Mouse (Mus musculus) left cerebral cortex, adult 8-10 months (tissue): ENCODE measurements around the gene Smad3. TPM values are rescaled to one million over a fixed set of nuclear protein-coding genes. Genes with fewer than 3 reads are reported as not detected.
A peak's percentile ranks its signal among the peaks of the same experiment; 100 is the strongest.

ENCODE experiments used
- DNase-seq, 2 experiments: peaks; one replicate each; pipeline ENCODE4 v3.0.0; 2022; ENCODE audit warnings: low spot score in 2 of 2
- total RNA-seq, 4 experiments: library from RNA; stranded (reverse); gene quantifications; 2 replicates each; pipeline ENCODE4 v1.2.4; 2022

Smad3 gene
- total RNA-seq, 4 experiments from 2014 or later, result 52.3 to 57.3 (median 56.8) TPM

DNA sequence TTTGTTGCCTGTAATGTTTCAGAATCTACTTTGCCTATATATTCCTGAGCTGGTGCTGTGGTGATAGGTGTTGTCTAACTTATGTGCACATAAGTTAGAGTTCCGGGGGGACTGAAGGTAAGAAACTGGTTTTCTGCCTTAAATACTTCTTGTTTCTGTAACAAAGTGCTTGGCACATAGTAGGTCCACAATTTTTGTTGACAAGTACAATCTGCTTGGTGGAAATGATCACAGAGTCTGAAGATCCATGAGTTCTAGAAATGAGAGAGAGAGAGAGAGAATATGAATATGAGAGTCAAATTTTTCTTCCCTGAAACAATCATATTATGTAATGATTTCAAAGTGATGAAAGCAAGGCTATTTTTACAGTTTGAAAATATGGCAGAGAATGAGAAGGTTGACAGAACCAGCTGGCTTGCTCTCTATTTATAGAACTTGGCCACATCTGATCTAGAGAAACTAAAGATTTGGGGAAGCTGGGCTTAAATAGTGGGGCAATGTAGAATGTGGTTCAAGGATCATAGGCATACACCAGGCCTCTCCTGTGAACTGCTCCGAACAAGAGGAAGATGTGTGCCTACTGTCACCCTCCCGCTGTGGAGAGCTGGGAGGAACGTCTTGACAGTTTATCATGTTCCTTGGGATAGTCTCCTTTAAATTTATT is 115.7 kb downstream of the Smad3 start:
- DNase-seq, result no peak

DNA sequence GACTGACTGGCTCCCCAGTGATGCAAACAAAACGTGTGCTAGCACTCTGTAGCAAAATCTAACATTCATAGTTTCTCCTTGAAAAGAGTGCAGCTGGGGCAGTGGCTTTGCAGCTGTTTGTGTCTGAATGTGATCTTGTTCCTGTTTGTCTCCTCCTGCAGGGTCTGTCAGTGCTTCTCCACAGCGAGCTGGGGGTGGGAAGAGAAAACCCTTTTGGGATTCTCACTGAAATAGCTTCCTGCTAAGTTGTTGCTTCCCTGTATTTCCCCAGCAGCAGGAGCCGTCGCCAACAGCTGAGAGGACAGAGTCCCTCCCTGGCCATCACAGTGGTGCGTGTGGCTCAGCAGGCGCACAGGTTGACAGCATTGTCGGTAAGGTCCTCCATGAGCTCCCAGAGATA is 121.7 kb downstream of the Smad3 start:
- no peak for DNase-seq

DNA sequence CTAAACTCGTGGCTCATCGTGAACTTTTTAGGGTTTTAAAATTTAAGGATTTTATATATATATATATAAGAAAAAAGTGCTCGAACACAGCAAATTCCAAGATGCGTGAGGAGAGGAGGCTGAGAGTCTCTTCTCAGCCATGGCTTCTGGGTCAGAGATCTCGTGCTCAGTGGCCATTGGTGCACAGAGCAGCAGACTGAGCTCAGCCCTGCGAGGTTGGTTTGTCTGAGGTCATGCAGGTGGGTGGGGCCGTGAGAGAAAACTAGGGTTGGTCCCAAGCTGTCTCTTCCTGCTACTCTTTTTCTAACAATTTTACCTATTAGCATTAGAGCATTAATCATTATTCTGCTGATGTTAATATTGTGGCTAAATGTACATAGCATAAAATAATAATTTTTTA is 124.5 kb downstream of the Smad3 start:
- DNase-seq, result no peak

DNA sequence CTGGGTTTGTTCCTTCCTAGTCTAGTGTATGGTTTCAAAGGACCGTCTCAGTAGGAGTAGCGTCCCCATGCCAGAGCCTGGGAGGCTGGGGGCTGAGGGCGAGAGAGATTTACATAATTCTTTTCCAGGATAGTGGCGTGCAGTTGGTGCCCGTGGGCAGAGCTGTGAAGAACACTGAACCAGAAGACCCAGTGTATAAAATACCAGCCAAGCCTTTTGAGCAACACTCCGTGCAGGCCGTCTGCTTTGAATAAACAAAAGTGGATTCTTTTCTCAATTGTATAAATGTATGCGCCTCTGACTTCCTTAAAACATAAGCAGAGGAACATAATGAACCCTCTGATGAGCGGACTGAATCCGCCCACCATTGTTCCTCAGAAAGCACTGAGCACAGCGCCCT is 124.9 kb downstream of the Smad3 start:
- DNase-seq, result peak in 1 of 2 experiments; percentile 81

DNA sequence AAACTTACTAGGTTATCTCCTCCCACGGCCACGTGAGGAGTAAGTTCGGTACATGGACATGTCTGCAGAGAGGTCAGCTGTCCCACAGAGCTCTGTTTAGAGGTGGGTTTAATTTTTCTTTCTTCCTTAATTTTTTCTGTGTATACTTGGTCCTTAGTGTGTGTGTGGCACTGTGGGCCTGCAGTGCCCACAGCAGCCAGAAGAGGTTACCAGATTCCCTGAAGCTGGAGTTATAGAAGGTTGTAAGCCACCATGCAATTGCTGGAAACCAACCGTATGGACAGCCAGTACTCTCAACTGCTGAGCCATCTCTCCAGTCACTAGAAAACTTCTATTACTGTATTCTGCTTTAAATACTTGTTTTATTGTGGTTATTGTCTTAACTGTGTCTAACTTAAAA is 125.7 kb downstream of the Smad3 start:
- no peak for DNase-seq

DNA sequence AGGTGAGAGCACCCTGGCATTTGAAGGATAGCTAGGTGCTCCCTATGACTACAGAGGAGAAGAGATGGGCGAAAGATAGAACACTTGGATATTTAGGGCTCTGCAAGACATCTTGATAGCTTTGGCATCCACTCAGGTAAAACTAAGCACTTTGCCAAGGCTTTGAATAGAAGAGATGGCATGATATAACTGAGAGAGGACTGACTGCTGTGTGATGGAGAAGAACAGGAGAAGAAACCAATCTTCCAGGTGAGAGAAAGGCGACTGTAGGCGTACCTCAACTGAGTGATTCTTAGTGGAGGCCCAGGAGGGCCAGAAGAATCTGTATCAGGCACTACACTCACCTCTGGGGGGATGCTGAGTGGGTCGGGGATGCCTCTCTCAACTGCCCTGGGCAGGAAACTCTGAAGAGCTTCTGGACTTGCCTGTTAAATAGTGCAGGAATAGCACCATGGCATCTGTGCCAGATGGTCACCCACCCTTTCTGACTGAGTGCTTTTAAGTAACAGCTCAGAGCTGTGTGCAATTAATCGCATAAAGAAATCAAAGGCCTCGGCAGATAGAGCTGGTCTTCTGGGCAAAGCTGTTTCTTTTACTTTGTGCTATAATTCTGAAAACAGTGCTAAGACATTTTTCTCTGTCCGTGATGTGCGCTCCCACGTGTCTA is 132.6 kb downstream of the Smad3 start:
- DNase-seq, result no peak

DNA sequence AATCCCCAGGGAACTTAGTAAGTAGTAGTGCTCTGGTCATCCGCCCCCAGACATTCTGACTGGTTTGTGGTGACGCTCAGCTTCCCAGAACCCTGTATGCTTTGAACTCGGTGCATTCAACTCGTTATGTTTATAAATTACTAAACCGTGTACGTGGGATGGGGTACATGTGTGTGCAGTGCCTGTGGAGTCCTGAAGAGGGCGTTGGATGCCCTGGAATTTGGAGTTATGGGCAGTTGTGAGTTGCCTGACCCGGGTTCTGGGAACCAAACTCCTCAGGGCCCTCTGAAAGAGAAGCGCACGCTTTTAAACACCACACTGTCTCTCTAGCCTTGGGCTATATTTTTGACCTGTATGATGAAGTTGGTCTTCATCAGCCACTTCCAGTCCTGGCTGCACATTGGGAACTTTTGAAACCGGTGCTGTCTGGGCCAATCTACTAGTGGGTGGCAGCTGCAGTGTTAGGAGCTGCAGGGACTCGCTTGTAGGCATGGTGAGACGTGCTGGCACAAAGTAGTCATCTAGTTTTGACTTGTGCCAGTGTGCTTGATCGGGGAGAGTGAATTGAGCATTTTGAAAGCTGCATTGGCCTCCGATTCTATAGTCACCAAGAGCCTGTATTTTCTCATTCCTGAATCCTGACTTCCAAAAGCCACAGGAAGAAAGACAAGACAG is 133.8 kb downstream of the Smad3 start:
- DNase-seq, result no peak

DNA sequence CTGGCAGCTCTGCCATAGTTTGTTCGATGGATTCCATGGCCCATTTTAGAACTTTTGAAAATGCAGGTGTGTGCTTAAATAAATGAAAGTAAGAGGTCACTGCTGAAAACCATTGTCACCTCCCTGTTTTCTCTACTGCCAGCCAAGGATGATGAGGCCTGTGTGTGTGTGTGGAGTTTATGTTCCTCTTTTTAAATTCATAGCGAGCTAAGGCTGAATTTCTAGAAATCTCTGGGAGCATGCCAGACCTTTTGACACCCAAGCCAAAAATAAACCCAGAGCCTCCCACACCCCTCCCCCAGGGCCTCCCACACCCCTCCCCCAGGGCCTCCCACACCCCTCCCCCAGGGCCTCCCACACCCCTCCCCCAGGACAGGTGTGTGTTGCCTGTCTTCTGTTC is 139.8 kb downstream of the Smad3 start:
- DNase-seq, result no peak

DNA sequence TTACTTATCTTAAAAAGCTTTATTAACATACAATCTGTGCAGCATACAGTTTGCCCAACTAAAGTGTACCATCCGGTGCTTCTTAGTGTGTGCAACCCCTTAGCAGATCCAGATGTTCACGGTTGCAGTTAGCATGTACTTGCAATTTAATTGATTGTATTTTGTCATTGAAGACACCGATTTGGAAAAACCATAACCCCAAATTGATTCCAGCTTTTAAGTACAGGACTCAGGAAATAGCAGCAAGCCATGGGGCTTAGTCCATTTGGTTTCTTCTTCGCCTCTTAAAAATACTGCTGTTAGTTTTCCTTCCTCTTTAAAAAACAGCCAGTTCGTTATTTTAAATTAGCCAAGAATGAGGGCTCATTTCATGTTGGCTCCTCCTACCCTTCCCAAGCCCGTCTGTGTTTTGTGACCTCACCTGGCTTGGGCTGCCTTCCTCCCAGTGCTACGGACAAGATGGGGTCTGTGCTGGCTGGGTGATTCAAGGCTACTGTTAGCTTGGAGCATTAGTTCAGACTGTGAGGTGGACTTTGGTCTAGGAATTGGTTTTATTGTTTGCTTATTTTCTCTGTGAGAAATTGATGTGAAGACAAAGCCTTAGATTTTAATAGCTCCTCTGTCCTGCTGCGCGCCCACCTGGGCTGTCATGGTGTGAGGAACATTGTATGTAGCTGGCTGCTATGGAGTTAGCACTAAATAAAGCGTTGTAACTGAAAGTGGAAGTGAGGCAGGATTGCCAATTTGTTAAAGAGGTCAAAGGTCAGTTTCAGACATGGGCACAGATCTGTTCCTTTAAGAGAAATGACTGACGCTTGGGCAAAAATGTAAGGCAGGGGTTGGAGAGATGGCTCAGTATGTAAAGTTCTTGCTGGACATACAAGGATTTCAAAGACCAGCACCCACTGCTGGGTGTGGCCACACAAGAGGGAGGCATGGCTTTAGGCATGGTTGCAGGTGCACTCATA is 143.5 kb downstream of the Smad3 start:
- no peak for DNase-seq

DNA sequence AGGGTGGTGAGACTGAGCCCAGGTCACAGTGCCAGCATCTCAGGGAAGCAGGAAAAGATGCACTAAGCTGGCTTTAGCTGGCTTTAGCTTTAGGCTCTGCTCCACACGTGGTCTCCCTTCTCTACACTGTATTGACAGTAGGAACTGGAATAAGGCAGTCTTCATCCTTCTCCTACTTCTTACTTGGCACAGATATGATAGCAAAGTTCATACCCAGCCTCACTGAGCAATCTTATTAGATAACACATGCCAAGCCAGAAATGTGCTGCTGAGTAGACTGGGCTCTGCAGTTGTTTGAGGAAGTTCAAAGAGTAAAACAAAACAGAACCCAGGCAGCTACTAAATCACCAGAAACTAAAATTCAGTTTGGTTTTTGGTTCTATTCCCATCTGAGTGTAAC is 144.2 kb downstream of the Smad3 start:
- DNase-seq, result no peak

DNA sequence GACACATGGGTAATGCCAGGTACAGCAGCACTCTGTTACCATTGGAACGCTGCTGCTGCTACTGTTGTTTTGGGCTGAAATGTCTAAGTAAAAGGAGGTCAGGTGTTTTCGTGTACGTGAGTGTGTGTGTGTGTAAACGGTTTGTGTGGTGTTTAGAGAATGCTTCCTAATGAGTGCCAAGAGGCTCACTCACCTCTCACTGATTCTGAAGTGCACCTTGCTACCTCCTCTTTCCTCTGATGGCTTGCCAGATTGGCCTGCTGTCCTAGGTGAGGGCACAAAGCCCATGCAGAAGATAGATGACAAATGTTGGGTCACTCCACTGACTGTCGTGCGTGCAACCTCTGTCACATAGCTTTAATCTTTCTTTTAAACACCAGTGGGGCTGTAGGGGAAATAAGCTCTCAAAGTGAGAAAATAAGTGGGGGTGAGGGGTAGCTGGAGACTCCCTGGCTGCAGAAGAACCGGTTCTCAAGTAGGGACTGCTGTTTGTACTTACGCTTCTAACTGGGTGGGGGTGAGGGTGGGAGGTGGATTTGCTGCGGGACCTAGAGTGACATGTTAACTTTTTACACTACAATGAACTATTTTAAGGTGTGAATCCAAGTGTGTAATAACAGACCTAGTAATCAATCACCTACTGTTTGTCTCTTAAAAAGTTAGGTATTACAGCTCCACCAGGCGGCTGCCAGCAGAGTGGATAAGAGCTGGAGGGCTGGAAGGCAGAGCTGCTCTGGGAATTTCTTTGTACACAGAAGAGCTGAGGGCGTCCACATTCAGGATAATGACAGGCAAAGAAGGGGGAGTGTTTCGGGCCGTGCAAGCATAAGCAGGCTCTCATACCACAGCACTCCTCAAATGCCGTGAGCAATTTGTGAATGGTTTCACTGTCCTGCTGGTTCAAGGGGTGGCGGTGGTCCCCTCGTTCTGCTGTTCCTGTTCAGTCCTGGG is 145.0 kb downstream of the Smad3 start:
- DNase-seq, result no peak

DNA sequence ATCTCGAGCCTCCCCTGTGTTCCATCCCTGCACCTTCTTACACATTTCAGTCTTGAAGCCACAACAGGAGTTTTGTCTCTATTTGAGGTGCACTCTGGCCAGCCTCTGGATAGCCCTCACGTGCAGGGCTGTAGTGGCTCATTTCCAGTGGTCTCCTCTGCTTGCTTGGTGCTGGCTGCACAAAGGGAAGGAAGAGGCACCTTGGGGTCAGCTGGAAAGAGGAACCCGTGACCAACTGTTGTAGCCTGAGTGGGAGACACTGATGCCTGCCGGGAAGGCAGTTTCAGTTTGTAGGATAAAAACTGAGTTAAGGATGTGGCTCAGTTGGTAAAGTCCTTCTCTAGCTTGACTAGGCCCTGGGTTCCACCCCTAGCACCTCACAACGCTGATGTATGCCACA is 145.8 kb downstream of the Smad3 start:
- no peak for DNase-seq

DNA sequence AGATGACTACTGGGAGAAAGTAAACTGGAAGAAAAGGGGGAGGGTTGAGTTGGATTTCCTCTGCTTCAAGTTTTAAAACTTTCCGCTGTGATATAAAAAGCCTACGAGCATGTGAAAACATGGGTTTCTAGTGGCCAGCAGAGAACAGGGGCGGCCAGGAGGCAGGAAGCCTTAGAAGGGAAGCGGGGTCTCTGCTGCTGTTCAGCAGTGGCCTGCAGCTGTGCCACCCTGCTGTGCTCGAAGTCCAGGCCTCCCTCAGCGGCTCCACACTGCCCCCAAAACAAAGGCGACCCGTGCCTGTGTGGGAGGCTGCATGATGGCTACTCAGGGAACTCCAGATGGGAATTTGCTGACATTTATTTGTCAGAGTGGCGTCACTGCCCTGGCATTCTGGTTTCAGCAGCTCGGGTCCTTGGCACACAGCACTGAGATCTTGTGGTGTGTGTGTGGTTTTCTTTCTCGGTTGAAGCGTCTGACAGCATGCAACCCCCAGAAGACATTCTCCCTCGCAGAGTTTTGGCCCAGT is 146.9 kb downstream of the Smad3 start:
- no peak for DNase-seq

DNA sequence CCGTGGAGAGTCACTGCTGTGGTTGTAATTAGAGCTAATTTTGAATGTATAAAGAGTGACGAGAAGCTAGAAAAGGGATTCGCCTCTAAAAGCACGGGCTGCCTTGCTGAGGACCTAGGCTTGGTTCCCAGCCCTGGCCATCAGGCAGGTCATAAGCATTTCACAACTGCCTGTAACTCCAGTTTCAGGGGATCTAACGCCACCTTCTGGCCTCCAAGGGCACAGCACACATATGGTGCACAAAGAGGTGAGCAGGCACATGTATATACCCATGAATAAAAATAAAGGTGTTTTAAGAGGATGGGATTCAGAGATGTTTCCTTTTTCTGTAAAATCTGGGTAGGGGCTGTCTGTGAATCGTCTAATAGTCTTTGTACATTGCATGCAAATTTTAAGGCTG is 147.6 kb downstream of the Smad3 start:
- DNase-seq, result no peak

DNA sequence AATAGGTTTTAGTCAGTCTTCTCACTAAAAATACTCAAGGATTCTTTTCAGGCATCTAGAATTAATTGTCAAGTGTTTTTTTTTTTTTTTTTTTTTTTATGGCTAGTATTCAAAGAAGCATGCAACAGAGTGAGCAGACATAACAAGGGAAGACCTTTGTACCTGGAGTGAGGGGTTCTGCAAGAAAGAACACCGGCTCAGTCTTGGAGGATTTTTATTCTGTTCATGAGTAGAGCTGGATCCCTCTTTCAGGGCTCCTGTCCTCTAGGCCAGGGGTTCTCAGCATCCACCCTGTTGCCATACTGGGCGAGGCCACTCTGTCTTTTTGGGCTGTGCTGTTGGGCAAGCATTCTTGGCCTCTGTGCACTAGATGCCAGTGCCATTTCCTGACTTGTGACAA is 148.0 kb downstream of the Smad3 start:
- no peak for DNase-seq

DNA sequence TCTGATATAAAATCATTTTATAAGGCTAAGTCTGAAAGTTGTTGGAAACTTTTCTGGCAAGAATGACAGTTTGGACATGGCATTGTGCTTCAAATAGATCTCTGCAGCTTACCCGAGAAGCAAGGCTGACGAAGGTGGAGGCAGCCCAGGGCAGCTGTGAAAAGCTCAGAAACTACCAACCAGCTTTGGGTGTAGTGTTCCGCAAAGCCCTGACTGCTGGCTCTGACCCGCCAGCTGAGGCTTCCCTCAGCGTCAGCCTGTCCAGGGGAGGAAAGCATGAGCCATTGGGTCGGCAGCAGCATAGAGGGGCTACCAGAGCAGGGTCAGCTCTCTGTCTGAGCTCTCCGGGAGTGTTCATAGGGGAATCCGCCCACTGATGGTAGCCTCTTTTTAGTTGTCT is 148.5 kb downstream of the Smad3 start:
- DNase-seq, result no peak

DNA sequence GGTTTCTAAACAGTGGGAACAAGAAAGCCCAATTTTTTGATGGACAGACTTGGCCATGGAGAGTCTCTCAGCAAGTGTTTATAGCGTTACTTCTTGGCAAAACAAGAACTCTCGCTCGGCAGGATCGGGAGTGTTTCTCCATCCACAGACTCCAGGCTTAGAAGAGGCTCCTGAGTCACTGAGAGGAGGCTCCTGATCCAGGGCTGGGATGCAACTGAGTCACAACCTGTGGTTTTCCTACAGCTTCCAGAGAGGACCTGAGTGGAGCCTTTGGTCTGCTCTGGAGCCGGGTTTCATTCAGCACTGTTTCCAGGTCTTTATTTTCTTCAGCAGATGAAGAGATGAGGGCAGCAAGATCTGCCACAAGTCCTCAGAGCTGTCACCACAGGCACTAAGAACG is 149.8 kb downstream of the Smad3 start:
- no peak for DNase-seq

DNA sequence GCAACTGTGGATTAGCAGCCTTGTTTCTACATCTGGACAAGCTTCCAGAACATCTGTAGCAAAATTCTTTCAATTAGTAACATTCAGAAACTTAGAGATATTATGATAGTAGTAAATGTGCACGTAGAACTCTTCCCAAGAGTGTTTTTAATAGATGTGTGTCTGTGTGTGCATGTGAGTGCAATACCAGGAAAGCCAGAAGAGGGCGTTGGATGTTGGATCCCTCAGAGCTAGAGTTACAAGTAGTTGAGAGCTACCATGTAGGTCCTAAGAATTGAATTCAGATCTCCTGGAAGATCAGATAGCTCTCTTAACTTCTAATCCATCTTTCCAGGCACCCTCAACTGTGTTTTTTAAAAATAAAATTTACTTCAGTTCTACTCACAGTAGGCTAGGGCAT is 151.2 kb downstream of the Smad3 start:
- no peak for DNase-seq

DNA sequence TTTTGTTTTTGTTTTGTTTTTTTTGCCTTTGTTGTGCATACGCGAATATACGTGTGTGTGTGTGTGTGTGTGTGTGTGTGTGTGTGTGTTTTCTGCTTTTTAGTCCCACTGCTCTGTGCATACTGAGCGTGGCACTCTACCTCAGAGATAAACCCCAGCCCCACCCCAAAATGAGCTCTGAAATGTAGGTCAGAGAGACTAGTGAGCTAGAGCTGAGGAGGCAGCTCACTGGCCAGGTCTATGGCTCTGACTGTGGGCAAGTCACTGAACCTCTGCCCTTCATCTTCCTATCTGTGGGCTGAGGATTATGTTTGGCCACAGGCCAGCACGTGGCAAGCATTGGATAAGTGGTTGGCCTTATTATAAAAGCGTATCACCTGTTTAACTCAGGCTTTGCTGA is 153.9 kb downstream of the Smad3 start:
- no peak for DNase-seq
